Mouse (Mus musculus) Patski (cell line): ENCODE measurements around the gene Zfp664. TPM values are rescaled to one million over a fixed set of nuclear protein-coding genes. Genes with fewer than 3 reads are reported as not detected.

ENCODE experiments used
- ATAC-seq: fragments of 100-300 bp; one replicate; pipeline ENCODE4 v1.8.0; 2021
- CTCF ChIA-PET: fragments of 350-600 bp; sonication (Branson Sonifier 250); formaldehyde crosslinking; loops from one replicate; lab custom pipeline; 2022; ENCODE audit warnings: inconsistent platforms; lab: Charles Lee
- POLR2A ChIA-PET: fragments of 350-600 bp; sonication (Branson Sonifier 250); formaldehyde crosslinking; loops from one replicate; lab custom pipeline; 2022; ENCODE audit warnings: antibody characterized with exemption, inconsistent platforms; lab: Charles Lee
- DNase-seq: peaks from one replicate; pipeline ENCODE4 v3.0.0-alpha.2; 2011; ENCODE audit warnings: low read depth, low spot score
- H3K27me3 ChIP-seq: fragments of 371-371 bp; one replicate; pipeline ENCODE4 v1.5.1; 2021
- CTCF ChIP-seq: fragments of 100-300 bp; IDR thresholded peaks from one replicate; pipeline ENCODE4 v1.5.1; 2021
- in situ Hi-C: fragments of 300-500 bp; cut with MboI; formaldehyde crosslinking; loops from 3 replicates; pipeline ENCODE4 v1.11.1; 2018; ENCODE audit warnings: low pct_unique_long_range_greater_than_20kb, mixed read lengths
- polyA plus RNA-seq: library from polyadenylated mRNA; unstranded; gene quantifications from one replicate; pipeline ENCODE4 v1.2.3, GENCODE M21; 2021

Gene Zfp664
- polyA plus RNA-seq, 1 experiment from 2014 or later: 121 TPM

DNA sequence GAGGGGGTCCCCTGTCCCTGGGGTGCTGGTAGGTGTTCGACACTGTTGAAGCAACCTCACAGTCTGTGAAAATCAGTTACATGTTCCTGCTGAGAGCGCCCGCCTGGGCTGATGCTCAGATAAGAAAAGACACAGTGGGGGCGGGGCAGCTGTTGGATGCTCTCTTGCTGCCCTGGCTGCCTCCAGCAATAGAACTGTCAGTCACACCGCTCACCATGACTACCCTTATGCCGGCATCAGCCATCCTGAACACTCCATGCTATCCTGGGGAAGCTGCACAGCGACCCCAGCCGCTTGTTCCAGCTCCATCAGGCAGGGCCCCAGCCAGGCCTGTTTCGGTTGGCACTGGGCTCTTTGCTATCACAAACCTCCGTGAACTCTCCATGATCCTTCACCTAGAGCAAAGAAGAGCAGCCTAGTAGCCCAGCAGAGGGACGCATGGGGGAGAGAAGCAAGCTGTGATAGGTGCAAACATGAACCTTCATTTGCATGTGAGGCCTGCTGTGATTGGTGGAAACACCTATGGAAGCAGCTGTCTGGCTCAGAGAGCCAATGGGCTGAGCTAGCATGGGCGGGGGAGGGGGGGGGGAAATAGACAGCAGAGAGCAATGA is 80.8 kb downstream of the Zfp664 start:
- TF ChIP-seq CTCF: no peak
- POLR2A ChIA-PET: interaction anchor here (0.6 kb wide), 1 partner anchor 209 kb away, joined by 3 read pairs; no protein-coding TSS in a partner anchor
- no peaks in the 10 kb centered on the region for H3K27me3 ChIP-seq
- DNase-seq (no peak), ATAC-seq (no peak)
- CTCF ChIA-PET: interaction anchor here (1.0 to 3.1 kb wide), 8 partner anchors 9 to 326 kb away, joined by 3 to 22 read pairs (median 6); no protein-coding TSS in a partner anchor
- in situ Hi-C loops: no loop called here

DNA sequence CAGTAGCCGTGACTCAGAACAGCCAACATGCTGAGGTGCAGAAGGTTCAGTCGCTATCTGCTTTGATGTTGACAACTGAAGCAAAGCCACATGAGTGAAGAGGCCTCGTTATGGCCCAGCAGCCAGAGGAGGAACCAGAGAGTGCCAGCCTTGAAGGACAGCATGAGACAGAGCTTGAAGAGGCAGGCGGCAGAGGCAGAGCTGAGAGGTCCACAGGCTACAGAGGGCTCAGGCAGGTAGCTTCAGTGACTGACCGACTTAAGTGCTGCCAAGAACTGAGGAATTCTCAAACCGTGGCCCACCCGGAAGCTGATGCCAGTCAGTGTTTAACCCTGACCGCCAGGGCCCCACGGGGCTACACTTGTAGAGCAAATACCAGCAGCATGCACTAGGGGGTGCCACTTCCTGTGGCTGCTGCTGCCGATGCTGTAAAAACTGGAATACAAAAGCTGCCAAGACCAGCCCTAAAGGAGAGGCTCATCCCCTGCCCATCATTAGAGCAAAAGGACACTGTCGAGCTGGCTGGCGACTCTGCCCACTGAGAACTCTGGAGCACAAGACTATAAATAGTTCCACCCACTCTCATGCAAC is 81.4 kb downstream of the Zfp664 start:
- ChIA-PET CTCF (interaction anchor here (0.9 to 3.1 kb wide), 10 partner anchors 9 to 325 kb away, joined by 3 to 22 read pairs (median 4); no protein-coding TSS in a partner anchor), POLR2A (interaction anchor here (0.6 kb wide), 1 partner anchor 208 kb away, joined by 3 read pairs; no protein-coding TSS in a partner anchor)
- in situ Hi-C loops: no loop called here
- no peak for TF ChIP-seq CTCF
- no peaks in the 10 kb centered on the region for H3K27me3 ChIP-seq
- no peak for ATAC-seq
- no peak for DNase-seq

DNA sequence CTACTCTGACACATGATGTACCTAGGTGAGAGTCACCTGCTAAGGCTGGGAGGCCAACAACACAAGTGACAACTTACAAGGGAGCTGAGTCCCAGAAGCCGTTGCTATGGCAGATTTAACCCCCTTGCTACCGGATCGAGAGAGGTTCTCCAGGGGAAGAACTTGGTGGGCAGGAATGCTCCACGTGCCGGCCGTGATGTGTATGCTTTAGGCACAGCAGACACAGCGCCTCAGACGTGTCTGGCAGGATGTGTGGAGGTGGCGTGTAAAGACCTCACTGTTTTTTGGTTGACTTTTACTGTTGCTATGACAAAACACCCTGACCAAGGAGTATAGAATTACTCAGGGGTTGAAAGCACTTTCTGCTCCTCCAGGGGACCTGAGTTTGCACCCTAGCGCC is 81.9 kb downstream of the Zfp664 start:
- ChIA-PET CTCF (interaction anchor here (0.9 to 3.1 kb wide), 10 partner anchors 10 to 324 kb away, joined by 3 to 22 read pairs (median 4); no protein-coding TSS in a partner anchor), POLR2A (no interaction called here)
- in situ Hi-C loops: no loop called here
- no peaks in the 10 kb centered on the region for H3K27me3 ChIP-seq
- no peak for TF ChIP-seq CTCF
- DNase-seq: no peak
- no peak for ATAC-seq

DNA sequence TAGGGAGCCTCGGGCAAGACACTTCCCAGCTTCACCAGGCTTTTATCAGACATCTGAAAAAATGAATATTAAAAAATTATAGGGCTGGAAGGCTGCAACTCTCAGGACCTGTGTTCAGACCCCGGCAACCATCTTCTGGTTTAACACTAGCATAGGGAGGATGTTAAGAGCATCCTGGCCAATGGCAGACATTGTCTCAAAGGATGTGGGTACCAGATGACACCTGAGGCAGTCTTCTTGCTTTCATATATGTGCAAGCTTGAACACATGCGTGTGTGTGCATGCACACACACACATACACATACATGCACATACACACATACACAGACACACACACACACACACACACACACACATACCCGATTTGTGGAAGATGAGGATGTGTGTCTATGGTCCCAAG is 82.6 kb downstream of the Zfp664 start:
- POLR2A ChIA-PET: no interaction called here

DNA sequence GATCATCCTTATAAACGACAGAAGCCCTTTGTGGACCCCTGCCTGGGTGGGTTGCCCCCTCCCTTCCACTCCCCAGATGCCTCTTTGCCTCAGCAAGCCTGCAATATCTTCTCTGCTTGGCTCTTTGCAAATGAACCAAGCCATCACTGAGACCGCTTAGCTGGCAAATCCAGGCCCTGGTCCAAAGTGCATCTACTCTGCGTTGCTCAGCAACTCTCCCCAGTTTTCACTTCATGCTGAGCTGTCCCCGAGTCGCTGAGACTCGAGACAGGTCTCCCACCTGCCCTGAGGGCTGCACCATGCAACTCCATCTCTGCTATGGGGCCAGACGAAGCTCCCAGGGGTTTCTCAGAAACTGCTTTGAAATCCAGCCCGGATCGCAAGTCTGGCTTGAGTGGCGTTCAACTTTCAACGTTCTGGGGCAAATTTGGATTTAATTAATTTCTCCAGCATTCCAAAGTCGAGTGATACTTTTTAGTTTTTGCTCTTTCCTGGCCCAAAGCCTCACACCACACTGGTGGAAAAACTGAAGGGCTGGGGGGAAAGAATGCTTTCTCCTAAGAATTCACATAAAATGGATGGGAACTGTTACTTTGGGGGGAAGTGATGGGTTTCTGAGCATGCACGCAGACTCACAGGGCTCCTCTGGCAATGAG is 88.3 kb downstream of the Zfp664 start:
- ChIA-PET CTCF (interaction anchor here (0.9 to 1.7 kb wide), 2 partner anchors 11 to 64 kb away, joined by 4 to 5 read pairs; no protein-coding TSS in a partner anchor), POLR2A (no interaction called here)
- no peaks in the 10 kb centered on the region for H3K27me3 ChIP-seq
- ATAC-seq (no peak), DNase-seq (no peak)
- in situ Hi-C loops: no loop called here
- no peak for TF ChIP-seq CTCF

More for the DNA sequence above, 82.6 kb downstream of the Zfp664 start:
- CTCF ChIA-PET: interaction anchor here (1.5 to 3.1 kb wide), 3 partner anchors 9 to 70 kb away, joined by 3 to 22 read pairs (median 14); no protein-coding TSS in a partner anchor
- ATAC-seq (no peak), DNase-seq (no peak)
- TF ChIP-seq CTCF: no peak
- in situ Hi-C loops: no loop called here
- no peaks in the 10 kb centered on the region for H3K27me3 ChIP-seq

DNA sequence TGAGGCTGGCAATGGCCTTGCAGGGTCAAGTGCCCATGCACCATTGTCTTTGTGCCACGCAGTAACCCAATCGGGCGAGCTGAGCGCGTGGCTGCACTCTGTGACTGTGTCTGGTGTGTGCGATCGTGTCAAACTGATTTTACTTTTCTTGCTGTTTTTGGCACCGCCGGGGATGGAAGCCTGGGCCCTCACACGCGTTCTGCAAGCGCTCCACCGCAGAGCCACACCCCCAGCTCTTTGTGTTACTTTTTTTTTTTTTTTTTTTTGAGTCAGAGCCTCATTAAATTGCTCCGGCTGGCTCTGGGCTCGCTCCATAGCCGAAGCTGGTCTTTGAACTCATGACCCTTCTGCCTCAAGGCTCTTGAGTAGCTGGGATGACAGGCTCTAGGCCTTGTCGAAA is 88.8 kb downstream of the Zfp664 start:
- CTCF ChIA-PET: no interaction called here
- no peaks in the 10 kb centered on the region for H3K27me3 ChIP-seq
- TF ChIP-seq CTCF: no peak
- in situ Hi-C loops: no loop called here
- DNase-seq: no peak
- no peak for ATAC-seq
- POLR2A ChIA-PET: no interaction called here

Other genes starting within 250 kb of the Zfp664 start
- 54.5 TPM for gene Atp6v0a2, start 234.1 kb upstream of the Zfp664 start, polyA plus RNA-seq
- 0.03 TPM for gene Dnah10, start 137.6 kb upstream of the Zfp664 start, polyA plus RNA-seq
- gene Ccdc92, start 267 bp upstream of the Zfp664 start, polyA plus RNA-seq: 26.5 TPM
- gene Rflna, start 140.5 kb downstream of the Zfp664 start, polyA plus RNA-seq: 0.13 TPM